Mouse (Mus musculus) mature B cell (primary cell): ENCODE results near the gene Gtpbp4.

Experiments
- in situ Hi-C: fragments of 300-500 bp; cut with MboI; formaldehyde crosslinking; loops from 2 replicates; pipeline ENCODE4 v1.14.3; 2019

Gene Gtpbp4

DNA sequence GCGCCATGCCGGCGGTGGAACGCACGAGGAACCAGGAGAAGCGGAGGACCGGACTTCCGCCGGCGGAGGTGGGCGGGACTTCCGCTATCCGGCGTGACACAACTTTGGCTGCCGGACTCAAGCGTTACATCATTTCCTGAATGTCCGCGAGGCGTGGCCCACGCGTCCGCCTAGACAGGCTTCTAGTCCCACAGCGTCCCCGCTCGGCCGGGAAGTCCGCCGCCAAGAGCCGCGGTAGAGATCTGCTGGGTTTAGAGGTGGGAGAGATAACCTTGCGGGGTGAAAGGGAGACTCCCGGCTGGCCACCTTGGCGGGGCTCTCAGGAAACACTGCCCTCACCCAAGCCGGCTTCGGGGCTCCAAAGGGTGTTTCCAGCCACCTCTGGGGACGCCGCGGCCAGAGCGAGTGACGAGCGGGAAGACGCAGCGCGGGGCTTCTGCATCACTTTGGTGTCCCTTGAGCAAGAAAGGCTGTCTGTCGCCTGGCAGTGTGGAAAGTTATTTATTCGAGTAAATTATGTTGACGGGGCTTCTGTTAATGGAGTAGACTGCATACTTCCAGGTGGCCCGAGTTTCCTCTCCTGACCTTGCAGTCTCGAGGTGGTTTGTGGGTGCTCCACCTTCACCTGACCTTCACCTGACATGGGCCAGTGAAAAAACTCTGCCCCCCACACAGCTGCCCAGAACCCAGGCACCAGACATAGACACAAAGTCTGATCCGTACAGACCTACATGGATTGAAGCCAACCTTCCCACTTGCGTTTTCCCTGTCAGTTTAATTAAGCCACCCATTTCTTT lies at the start of gene Gtpbp4:
TSS of gene Gtpbp4 (minus strand) at position 94 of the 797 bp plus-strand sequence.
- in situ Hi-C loops: loop anchor here (10.0 kb wide), 2 partner anchors 99 to 111 kb away; partner anchors contain the start of genes Idi1 and Larp4b

DNA sequence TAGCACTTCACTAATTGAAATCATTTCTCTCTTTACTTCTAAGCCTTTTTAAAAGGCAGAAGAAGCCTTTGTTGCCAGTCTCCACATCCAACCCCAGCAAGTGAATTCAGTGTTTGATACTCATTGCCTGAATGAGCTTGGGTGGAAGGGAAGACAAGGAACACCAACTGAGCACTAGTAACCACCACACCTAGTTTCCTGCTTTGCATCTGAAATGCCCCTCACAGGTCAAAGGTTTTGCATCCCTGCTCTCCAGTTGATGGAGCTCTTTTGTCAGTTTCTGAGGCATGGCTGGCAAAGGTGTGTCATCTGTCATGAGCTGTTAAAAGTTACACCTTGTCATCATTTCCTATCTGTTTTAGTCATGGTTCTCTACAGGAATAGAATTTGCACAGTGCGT lies 48.8 kb upstream of the Gtpbp4 start:
- in situ Hi-C loops: no loop called here

DNA sequence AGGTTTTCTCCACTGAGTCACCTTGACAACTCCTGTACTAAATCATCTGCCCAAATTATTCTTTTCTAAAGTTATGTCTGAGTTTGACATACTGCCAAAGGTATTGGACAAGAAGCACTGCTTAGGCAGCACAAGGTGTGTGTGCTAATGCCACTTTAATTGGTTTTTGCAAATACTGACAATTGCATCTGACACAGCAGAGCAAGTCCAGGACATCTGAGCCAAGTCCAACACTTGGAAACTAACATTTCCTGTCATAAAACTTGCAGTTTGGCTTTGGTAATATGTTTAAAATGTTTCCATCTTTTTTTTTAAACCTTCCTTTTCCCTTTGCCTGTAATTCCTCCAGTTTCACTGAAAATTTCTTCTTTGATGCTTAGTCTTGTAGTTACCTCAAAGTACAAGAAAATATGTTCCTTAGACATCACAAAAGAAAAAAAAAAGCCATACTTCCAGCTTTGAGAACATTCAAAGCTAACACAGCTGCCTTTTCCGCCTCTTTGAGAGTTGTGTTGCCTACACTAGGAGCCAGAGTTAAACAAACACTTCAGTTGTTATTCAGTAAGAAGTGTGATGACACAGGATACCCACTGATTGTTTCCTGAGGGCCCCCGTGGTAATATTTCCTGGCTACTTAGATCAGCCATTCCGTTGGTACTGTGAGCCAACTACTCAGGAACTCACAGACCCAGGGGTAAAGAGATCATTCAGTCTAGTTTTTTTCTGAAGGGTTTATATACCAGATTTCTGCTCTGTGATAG lies 47.6 kb upstream of the Gtpbp4 start:
- in situ Hi-C loops: no loop called here

DNA sequence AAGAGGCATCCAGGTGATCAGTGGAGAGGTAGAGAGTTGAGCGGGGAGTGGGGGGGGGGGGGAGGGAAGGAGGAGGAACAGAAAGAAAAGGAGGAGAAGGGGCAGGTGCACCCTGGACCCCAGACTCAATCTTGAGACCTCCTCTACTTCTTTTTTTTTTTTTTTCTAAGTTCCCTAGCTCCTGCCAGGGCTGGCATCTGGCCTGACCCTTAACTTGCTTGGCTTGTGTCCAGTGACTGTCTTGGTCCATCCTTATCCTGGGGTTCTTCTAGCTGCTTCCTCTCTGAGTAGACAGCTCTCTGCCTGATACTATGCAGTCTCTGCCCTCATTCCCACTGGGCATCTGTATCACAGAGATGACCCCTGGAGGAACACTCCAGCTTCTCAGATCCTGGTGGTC lies 44.7 kb upstream of the Gtpbp4 start:
- in situ Hi-C loops: no loop called here

DNA sequence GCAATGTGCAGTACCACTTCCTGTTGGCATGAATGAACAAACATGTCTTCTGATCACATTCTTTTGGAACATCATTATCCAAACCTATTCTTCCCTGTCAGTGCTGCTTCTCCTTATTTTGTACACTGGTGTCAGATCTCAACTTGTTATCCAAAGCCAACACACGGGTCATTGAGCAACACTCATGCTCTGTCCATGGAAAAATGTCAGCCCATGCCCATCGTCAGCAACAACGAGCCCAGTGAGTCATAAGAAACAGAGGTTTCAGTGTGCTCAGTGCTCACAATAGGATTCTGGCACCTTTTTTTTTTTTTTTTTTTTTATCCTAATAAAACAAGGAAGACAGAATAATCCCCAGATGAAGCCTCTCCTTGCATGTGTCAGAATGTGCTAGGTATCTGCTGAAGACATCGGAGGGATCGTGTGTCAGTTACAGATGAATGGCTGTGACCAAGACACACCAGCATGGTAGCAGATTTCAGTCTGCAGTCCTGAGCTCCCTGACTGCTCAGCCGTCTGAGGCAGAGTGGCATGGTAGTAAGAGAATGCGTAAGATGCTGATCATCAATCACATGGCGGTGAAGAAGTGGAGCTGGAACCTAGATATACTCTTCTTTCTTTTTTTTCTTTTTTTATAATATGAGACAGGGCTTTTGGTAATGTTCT lies 36.2 kb upstream of the Gtpbp4 start:
- in situ Hi-C loops: no loop called here

DNA sequence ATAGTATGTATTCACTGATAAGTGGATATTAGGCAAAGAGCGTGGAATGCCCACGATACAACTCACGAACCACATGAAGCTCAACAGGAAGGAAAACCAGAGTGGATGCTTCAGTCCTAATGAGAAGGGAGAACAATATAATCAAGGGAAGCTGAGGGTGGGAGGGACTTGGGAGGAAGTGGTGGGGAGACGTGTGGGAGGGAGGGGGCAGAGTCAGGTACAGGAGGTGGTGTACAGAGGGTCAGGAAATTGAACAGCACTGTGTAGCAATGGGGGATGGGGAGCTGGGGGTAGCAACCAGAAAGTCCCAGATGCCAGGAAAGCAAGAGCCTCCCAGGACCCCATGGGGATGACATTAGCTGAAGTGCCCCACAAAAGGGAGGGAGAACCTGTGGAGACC lies 34.5 kb upstream of the Gtpbp4 start:
- in situ Hi-C loops: no loop called here

DNA sequence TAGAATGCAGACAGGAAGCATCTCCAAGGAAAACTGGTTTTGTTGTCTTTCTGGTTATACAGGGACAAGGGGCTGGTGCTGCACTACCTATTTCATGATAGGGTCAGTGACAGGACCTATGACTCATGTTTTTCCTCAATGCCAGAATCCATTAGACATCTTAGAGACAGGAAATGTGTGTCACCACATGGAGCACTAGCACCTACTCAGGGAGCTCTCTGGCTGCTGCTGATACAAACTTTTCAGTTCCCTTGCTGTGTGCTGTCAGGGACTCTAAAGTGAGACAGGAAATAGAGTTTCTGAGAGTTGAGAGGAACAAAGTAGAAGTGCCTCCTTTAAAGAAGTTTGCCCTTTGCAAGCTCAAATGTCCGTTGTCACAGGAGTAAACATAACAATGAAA lies 31.4 kb upstream of the Gtpbp4 start:
- in situ Hi-C loops: no loop called here

DNA sequence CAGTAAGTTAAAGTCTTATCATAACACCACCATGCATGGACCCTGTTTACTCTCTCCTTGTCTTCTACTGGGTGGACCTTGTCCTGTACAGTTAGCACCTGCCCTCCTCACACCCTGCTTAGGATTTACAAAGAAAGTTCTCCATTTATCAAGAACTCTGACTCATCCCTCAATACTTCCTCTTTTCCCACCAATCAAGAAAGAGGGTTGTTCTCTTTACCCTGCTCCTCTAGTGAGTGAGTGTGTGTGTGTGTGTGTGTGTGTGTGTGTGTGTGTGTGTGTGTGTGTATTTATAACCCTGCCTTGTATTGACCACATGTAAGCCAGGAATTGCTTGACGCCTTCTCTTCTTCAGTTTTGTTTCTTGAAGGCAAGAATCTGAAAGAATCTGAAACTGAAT lies 26.7 kb upstream of the Gtpbp4 start:
- in situ Hi-C loops: no loop called here

DNA sequence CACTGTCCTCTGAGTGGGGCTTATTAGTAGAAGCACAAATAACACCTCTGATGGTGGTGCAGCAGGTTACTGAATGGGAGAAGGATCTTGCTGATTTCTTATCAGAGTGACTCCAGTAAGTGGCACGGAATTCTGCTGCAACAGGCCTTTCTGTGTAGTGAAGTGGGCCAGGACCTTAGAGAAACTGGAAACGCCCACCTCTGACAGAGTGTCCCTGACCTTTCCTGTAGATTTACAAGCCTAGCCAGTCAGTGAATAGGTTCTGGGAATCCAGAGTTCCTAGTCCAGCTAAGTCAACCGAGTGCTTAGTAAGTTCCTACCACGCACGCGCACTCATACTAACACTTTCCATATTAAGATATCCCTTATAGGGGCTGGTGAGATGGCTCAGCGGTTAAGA lies 25.7 kb upstream of the Gtpbp4 start:
- in situ Hi-C loops: no loop called here

DNA sequence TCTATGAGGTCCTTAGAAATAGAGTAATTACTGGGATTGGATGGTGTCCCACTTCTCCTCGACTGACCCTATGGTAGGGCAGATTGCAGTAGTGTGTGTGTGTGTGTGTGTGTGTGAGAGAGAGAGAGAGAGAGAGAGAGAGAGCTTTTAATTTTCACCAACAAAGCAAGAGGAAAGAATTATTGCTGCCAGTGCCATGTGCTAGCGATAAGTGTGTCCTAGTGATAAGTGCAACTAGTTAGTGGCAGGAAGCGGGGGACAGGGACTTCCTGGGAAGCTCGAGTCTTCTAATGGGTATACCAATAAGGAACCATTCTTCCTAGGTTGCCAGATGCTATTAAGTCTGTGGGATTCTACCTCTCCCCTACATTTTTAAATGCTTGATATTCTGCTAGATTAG lies 23.8 kb upstream of the Gtpbp4 start:
- in situ Hi-C loops: no loop called here

DNA sequence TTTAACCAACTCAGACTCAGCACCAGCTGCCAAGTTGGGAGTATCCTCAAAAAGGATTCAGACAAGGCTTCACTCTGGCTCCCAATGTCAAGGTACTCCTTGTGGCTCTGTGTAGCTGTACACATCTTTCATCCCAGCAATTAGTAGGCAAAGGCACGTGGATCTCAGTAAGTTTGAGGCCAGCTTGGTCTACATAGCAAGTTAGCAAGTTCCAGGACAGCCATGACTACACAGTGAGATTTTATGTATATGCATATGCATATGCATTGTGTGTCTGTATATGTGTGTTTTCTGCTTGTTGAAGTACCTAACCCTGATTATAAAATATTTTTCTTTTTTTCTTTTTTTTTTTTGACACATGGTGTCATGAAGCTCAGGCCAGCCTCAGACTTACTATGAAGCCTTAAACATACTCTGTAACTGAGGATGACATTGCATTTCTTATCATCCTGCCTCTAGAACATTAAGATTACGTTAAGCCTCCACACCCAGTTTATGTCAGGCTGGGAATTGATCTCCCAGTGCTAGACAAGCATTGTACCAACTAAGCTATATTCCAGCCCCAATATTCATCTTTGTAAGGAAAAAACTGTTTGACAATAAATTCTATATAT lies 23.2 kb upstream of the Gtpbp4 start:
- in situ Hi-C loops: no loop called here

DNA sequence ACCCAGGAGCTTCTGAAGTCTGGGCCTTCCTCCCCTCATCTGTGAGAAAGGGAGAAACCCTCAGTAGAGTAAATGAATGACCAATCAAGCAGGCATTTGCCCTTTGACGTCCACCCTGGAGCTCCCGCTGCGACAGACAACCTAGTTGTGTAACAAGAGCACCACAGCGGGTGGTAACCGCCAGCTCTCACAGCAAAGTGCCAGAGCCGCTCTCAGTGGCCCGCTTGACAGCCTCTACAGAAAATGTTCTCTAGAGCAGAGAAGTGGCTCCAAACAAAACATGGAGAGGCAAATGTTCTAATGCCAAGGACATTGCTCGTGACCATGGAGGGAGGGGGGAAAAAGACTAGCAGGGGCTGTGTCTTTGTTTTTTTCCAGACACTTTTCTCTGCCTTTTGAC lies 21.3 kb upstream of the Gtpbp4 start:
- in situ Hi-C loops: no loop called here

DNA sequence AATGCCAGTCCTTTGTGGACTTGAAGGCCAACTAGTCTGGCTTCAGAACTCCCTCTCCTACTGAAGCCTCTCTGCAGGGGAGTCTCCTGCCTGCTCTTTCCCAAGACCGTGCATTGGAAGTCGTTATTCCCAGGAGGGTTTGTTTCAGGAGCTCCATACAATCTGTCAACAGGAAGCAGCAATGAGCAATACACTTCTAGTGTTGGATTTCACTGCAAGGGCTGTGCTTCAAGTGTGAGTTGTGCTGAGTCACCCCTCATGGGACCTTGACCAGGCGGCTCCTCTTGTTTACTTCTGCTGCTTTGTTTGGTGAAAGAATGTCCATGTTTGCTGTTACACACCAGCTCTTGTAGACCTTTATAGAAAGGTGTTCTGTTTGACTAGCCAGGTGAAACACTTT lies 18.5 kb upstream of the Gtpbp4 start:
- in situ Hi-C loops: no loop called here

DNA sequence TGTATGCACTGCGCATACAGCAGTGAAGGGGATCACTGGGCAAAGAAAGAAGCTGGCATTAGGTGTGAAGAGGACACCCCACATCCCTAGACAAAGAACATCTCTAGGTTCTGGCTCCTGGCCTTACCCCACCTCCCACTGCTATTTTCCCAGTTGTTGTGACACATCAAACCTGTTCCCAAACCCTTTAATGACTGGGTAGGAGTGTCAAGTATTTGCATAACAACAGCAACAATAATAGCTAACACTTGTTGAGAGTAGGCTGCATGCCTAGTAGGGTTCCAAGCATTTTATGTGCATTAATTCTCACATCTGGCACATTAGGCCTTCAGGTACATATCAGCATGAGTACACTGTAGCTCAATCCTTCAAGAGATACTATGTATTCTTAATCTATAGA lies 17.6 kb upstream of the Gtpbp4 start:
- in situ Hi-C loops: no loop called here

DNA sequence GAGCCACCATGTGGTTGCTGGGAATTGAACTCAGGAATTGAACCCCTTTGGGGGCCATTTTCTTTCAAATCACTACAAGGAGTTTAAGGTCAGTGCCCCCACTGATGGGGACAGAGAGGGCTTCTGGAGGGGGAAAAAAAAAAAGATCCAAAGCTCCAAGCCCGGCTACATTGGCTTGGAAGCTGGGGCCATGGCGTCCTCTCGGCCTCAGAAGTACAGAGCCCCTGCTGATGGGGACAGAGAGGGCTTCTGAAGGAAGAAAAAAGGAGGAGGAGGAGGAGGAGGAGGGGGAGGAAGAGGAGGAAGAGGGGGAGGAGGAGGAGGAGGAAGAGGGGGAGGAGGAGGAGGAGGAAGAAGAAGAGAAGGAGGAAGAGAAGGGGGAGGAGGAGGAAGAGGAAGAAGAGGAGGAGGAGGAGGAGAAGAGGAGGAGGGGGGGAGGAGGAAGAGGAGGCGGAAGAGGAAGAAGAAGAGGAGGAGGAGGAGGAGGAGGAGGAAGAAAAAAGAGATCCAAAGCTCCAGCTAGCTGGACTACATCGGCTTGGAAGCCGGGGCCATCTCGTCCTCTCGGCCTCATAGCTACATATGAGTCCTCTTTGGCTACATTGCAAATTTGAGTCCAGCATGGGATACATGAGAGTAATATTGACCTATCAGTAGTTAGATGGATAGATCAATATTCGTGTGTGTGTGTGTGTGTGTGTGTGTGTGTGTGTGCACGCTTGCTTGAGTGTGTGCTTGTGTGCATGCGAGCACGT lies 15.9 kb upstream of the Gtpbp4 start:
- in situ Hi-C loops: no loop called here

DNA sequence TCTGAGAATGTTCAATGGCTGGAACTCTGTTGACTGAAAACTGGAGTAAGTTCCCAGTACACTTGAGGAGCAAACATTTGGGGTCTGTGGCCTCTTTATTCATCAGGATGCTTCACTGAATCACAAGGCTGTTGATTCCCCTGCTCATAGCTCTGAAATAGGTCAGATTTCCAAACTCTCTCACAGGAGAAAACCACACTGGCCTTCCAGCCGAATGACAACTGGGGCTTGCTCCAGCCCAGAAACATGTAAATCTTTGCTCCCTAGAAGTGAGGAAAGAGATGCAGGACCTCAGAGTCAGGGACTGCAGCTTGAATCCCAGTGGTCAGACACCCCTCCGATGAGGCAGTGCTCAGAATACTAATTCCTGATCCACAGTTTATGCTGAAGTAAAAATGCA lies 7.4 kb upstream of the Gtpbp4 start:
- in situ Hi-C loops: no loop called here

DNA sequence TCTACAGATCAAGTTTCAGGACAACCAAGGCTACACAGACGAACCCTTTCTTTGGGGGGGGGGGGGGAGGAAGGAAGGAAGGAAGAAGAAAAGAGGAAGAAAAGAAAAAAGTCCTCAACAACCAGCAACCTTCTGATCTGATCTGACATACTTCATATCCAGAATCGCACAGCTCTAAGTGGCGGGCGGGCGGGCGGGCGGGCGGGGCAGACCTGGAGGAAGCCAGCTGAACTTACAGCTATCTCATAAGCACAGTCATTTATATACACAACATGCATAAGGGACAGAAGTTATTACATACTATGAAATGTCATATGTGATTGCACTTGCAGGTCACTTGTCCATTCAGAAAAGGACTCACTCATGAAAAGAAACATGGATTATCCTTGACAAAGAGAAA lies 3.6 kb upstream of the Gtpbp4 start:
- in situ Hi-C loops: loop anchor here (10.0 kb wide), 2 partner anchors 95 to 115 kb away; partner anchors contain the start of genes Idi1 and Larp4b

DNA sequence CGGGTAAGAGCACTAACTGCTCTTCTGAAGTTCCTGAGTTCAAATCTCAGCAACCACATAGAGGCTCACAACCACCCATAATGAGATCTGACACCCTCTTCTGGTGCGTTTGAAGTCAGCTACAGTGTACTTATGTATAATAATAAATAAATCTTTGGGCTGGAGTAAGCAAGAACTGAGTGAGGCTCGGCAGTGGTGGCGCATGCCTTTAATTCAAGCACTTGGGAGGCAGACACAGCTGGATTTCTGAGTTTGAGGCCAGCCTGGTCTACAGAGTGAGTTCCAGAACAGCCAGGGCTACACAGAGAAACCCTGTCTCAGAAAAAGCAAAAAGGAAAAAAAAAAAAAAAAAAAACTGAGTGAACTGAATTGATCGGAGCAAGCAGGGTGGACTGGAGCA lies 1.3 kb upstream of the Gtpbp4 start:
- in situ Hi-C loops: loop anchor here (10.0 kb wide), 2 partner anchors 98 to 112 kb away; partner anchors contain the start of genes Idi1 and Larp4b

DNA sequence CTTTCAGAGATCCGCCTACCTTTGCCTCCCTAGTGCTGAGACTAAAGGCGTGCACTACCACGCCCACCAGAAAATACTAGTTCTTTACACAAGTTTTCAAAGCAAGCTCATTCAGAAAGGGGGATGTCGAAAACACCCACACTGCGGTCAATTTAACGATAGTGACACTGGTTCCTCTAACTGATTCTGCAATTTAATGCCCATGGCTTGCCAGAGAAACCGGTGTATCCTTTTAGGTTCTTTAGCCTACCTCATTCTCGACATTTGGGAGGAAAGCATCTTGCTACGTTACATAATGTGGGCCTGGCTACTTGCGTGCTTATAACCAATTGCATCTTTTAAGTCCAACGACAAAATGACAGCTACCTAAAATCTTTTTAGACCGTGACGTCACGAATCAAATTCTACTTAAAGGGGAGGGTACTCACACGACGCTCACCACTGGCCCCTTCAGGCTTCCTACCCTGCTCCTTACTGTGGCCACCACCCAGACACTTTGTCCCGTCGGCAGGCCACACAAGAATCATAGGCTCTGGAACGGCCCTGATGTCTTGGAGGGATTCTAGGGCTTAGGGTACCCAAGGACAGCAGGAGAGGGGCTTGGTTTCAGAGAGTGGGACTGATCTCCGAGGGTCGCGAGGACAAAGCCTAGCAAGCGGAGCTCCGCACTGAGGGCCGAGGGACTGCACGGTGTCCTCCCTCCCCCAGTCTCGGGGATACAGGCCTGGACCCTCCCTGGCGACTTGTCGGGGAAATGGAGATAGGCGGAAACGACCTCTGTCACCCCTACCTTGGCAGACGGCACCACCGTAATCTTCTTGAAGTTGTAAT lies 509 bp downstream of the Gtpbp4 start:
- in situ Hi-C loops: loop anchor here (10.0 kb wide), 2 partner anchors 99 to 111 kb away; partner anchors contain the start of genes Idi1 and Larp4b

DNA sequence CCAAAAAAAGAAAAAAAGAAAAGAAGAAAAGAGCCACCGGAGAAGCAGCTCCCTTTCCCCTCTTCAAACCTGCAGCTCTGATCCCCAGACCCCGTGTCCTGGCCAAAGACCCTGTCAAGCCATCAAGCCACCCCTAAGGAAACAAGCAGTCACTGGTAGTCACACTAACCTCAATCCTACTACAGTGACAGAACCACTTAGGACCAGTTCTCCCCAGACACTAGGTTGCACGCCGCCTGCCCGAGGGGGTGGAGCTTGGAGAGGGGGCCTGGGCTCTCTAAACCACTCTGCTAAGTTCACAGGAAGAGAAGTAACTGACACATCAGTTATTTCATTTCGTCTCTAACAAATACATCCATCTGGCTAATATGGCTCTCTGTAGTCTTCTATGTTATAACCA lies 3.7 kb downstream of the Gtpbp4 start:
- in situ Hi-C loops: loop anchor here (10.0 kb wide), 2 partner anchors 103 to 107 kb away; partner anchors contain the start of genes Idi1 and Larp4b
